Mouse (Mus musculus) adrenal gland, postnatal 14 days (tissue): ENCODE data around the gene 4930518I15Rik. TPM values are rescaled to one million over a fixed set of nuclear protein-coding genes. Genes with fewer than 3 reads are reported as not detected.

Experiments
- total RNA-seq: library from RNA; stranded (reverse); gene quantifications from 2 replicates; pipeline ENCODE4 v1.2.3, GENCODE M21; 2021

Gene 4930518I15Rik
- total RNA-seq, 1 experiment from 2014 or later = 2.8 TPM

Other genes with a start within 250 kb of the 4930518I15Rik start
- gene Dlgap4, start 244.2 kb downstream of the 4930518I15Rik start, total RNA-seq = 39.3 and 51.3 TPM in 2 replicates
- gene Myl9, start 82.5 kb downstream of the 4930518I15Rik start, total RNA-seq = 54.6 and 70.5 TPM in 2 replicates
- gene Tgif2, start 17.9 kb downstream of the 4930518I15Rik start, total RNA-seq = 6.9 and 7.7 TPM in 2 replicates
- gene Rab5if, start 5.2 kb upstream of the 4930518I15Rik start, total RNA-seq = 269 and 294 TPM in 2 replicates
- gene Sla2, start 29.2 kb upstream of the 4930518I15Rik start, total RNA-seq = 0.26 and 1.2 TPM in 2 replicates
- gene Ndrg3, start 134.1 kb upstream of the 4930518I15Rik start, total RNA-seq = 53.4 and 64.4 TPM in 2 replicates
- gene Dsn1, start 149.2 kb upstream of the 4930518I15Rik start, total RNA-seq = 8.3 and 9.2 TPM in 2 replicates
- gene Soga1, start 221.3 kb upstream of the 4930518I15Rik start, total RNA-seq = 31.9 and 33.5 TPM in 2 replicates
- gene Tldc2, start 229.1 kb upstream of the 4930518I15Rik start, total RNA-seq = not detected in 2 replicates